Mouse (Mus musculus) left cerebral cortex, adult 8-10 months (tissue): ENCODE data around the gene Pigf. TPM values are rescaled to one million over a fixed set of nuclear protein-coding genes. Genes with fewer than 3 reads are reported as not detected.
A peak's percentile ranks its signal among the peaks of the same experiment; 100 is the strongest.

Experiments used
- DNase-seq, 2 experiments: peaks; one replicate each; pipeline ENCODE4 v3.0.0; 2022; ENCODE audit warnings: low spot score in 2 of 2
- total RNA-seq, 4 experiments: library from RNA; stranded (reverse); gene quantifications; 2 replicates each; pipeline ENCODE4 v1.2.4; 2022

The Pigf gene
- total RNA-seq, 4 experiments from 2014 or later, result 18.0 to 21.0 (median 20.5) TPM

DNA sequence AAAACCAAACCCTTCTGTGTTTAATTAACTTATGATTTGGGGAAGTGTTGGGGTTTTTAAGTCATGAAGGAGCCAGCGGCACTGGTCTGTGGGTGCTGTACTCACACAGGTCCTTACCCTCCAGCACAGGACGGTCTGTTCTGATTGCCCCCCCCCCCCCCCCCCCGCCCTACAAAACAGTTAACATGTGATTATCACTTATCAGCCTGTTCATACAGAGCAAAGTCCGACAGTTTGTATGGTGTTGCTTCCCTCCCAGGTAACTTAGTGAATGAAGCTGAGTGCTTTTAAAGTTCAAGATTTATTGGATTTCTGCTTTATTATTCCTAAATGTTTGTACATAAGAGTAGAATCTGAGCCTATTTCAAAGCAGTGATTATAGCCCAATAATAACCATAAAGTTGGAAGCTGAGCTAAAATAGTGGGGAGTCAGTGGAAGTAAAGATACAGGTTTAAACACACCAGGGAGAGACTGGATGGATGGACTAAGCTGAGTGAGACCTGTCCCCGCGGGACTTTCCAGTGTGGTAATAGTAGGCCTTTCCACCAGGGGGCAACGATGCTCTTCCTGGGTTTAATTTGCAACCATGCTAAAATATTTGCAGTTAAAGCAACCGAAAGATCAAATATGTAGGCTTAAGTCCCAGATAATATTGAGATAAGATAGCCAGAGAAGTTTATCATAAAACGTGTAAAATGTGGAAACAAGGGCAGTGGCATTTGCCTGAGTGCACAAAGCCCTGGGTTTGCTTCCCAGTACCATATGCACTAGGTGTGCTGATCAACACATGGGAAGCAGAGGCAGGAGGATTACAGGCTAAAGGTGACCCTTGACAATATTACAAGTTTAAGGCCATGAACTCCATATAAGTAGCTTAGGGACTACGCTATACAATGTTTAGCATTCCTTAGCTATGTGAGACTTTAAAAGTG lies 11.2 kb upstream of the Pigf start:
- no peak for DNase-seq

GRCm38 (mm10) chr17:87024491-87025242 lies 539 bp downstream of the Pigf start:
- DNase-seq, result no peak

DNA sequence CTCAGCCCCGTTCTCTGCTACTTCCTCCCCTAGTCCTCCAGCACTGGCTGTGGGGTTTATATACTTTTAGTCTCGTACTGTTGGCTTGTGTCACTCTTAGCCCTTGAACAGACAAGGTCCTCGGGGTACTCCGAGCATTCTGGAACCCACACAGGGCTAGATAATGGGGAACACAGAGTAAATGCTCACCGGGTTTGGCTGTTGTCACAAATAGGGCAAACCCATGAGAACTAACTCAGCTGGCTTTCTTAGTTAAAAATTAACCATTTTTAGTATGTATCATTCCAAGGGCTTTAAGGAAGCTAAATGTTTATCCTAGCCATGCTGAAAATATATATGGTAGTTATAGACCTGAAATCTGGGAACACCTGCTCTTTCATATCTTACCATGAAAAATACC lies 5.5 kb downstream of the Pigf start:
- no peak for DNase-seq

- DNase-seq, result peak in 1 of 2 experiments; percentile 83
These were observed 13.7 kb downstream of the Pigf start for GRCm38 (mm10) chr17:87011301-87012019.

- DNase-seq, result no peak
These were observed 16.3 kb downstream of the Pigf start for GRCm38 (mm10) chr17:87008950-87009349.

DNA sequence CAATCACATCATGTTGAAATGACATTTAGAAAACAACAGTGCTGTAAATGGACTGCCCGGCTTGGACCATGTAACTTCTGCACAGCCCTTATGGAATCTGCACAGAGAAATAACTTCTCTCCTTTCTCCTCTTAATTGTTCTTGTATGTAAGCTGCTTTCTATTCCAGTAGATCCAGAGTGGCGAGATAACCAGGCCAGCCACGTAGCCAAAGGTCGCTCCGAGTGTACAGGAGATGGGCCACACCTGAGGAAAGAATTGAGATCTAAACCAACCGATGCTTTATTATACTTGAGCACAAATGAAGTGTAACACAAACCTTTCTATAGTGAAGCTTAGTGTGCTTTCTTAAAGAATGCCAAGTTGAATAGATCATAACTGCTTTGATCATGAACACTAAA lies 27.9 kb downstream of the Pigf start:
- no peak for DNase-seq

DNA sequence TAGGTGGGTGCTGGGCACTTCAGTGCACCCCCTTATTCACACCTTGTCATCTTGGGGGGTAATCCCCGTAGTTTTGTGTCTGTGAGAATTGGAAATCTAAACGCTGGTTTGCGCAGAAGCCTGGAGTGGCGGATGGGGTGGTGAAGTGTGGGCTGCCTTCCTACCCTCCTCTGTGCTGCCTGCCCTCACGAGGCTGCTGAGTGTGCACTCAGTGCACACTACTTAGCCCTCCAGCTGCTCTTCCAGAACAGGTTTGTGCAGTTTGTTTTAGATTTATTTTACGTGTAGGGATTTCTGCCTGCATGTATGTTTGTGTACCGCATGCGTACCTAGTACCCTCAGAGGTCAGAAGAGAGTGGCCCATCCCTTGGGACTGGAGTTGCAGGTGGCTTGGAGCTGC lies 33.9 kb downstream of the Pigf start:
- DNase-seq, result no peak

DNA sequence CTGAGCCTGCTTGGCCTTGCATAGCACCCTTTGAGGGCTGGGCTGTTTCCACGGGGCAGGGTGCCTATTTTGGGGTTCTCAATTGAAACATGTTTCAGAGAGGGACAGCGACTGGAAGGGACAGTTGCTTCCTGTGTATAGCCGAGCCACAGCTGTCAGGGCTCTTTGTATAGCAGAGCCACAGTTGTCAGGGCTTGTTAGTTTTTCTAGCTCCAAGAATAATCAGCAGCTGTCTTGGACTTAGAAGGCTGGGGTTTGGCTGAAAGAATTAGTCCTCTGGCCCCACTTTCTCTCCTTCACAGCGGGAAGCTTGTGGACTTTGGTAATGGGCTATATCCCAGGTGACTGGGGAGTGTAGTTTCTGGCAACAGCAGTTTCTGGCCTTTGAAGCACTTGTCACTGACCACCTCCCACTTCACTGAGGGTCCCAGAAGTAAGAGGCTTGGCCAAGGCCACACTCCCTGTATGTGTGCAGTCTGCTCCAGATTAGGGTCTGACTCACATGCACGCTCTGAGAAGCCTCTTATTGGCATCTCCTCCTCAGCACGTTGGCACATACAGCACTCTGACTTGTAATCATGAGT lies 36.5 kb downstream of the Pigf start:
- DNase-seq, result no peak

GRCm38 (mm10) chr17:86988161-86988560 lies 37.0 kb downstream of the Pigf start:
- DNase-seq, result no peak

DNA sequence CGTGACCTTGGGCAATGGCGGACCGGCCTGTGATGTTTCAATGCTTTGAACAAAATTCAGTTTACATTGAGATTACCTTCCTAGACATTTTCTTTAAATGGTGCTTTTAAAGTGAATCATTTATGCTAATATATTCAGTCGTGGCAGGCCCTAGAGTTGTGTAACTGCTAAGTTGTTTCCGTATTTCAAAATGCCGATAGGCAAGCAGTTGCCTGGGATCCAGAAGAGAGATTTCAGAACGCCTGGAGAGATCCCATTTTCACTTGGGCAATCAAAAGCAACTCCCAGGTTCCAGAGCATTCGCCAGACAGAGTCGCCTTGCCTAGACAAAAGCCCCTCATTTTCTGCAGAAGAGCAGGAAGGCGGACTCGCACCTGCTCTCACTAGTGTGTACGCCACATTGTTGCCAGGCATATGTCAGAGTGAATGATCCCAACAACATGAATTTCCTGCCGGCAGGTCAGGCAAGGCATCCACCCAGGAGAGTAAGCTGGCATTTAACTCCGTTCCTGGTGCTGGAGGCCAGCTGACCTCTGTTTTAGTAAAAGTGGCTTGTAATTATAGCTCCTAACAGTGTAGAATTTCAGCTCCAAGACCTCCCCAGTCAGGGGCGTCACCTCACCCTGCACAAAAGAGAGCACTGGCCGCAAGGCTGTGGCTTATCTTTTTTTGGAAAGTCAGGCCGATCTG lies 38.6 kb downstream of the Pigf start:
- no peak for DNase-seq

- no peak for DNase-seq
These were observed 42.7 kb downstream of the Pigf start for GRCm38 (mm10) chr17:86982497-86982896.

GRCm38 (mm10) chr17:86981701-86982100 lies 43.5 kb downstream of the Pigf start:
- DNase-seq, result no peak

DNA sequence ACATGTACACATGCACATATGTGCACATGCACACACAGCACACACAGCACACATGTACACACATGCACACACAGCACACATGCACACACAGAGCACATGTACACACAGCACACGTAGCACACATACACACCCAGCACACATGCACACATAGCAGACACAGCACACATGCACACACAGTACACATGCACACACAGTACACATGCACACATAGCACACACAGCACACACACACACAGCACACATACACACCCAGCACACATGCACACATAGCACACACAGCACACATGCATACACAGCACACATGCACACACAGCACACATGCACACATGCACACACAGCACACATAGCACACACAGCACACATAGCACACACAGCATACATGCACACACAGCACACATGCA lies 44.0 kb downstream of the Pigf start:
- no peak for DNase-seq

GRCm38 (mm10) chr17:86978496-86978895 lies 46.7 kb downstream of the Pigf start:
- DNase-seq, result no peak

GRCm38 (mm10) chr17:86976387-86976786 lies 48.8 kb downstream of the Pigf start:
- DNase-seq, result no peak

GRCm38 (mm10) chr17:86973097-86973496 lies 52.1 kb downstream of the Pigf start:
- DNase-seq, result no peak

DNA sequence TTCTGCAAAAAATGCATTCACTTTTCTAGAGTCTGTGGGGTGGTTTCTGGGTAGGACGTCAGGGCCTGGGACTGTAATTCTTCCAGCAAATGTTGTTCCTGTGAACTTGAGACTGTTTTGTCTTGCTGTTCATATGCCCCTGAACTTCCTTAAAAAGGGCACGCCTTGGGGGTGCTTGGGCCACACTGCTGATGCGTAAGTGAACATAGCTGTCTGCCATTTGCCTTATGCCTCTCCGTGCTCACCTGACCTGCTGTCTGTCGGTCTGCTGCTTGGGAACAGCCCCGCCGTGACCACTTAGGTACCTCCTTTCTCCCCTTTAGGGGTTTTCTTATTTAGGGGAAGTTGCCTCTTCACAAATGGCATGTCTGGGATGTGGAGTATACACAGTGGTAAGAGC lies 53.3 kb downstream of the Pigf start:
- no peak for DNase-seq

GRCm38 (mm10) chr17:86971036-86971435 lies 54.2 kb downstream of the Pigf start:
- no peak for DNase-seq

- DNase-seq, result no peak
These were observed 55.0 kb downstream of the Pigf start for GRCm38 (mm10) chr17:86970026-86970750.

- no peak for DNase-seq
These were observed 55.6 kb downstream of the Pigf start for GRCm38 (mm10) chr17:86969582-86969981.
